Mouse (Mus musculus): ENCODE measurements at regions not wholly inside any gene's neighbourhood (a gene's known extent, or its start where the extent isn't known, plus 50 kb on each side); places are given as distances from the start of the nearest gene placed in this dataset.

- Histone ChIP-seq H3K4me1 (replicated peaks) (no peaks in the 10 kb centered on the region), H3K9ac (no peak overlapping the region), H3K27me3 (replicated peaks) (no peaks in the 10 kb centered on the region), H3K9me3 (no peaks in the 10 kb centered on the region), H3K36me3 (no peaks in the 10 kb centered on the region), H3K27ac (no peak overlapping the region), H3K4me2 (replicated peaks) (no peak overlapping the region), H3K4me3 (replicated peaks) (no peak overlapping the region)
- 78% methylated on average over 6 of the region's 6 CpGs for WGBS
- no peak for ATAC-seq
These were observed 620.8 kb downstream of the Sqor start for GRCm38 (mm10) chr2:123385622-123386418.

GRCm38 (mm10) chr2:123386773-123387604 is 622.0 kb downstream of the Sqor start:
- no peaks in the 10 kb centered on the region for H3K4me1 ChIP-seq (replicated peaks)
- H3K4me3 ChIP-seq (replicated peaks) = no peak overlapping the region
- H3K36me3 ChIP-seq = no peaks in the 10 kb centered on the region
- no peaks in the 10 kb centered on the region for H3K27me3 ChIP-seq (replicated peaks)
- H3K9ac ChIP-seq = no peak overlapping the region
- no peak overlapping the region for H3K4me2 ChIP-seq (replicated peaks)
- 54% methylated on average over 7 of the region's 7 CpGs for WGBS
- ATAC-seq = no peak
- H3K27ac ChIP-seq = no peak overlapping the region
- H3K9me3 ChIP-seq = no peaks in the 10 kb centered on the region

GRCm38 (mm10) chr2:123390981-123391380 is 625.9 kb downstream of the Sqor start:
- no peak overlapping the region for H3K9ac ChIP-seq
- H3K27me3 ChIP-seq (replicated peaks) = no peaks in the 10 kb centered on the region
- H3K4me3 ChIP-seq (replicated peaks) = no peak overlapping the region
- no peak overlapping the region for H3K4me2 ChIP-seq (replicated peaks)
- H3K4me1 ChIP-seq (replicated peaks) = no peaks in the 10 kb centered on the region
- no peaks in the 10 kb centered on the region for H3K36me3 ChIP-seq
- WGBS = 71% methylated on average over 1 of the region's 1 CpGs
- no peaks in the 10 kb centered on the region for H3K9me3 ChIP-seq
- no peak overlapping the region for H3K27ac ChIP-seq
- no peak for ATAC-seq

DNA sequence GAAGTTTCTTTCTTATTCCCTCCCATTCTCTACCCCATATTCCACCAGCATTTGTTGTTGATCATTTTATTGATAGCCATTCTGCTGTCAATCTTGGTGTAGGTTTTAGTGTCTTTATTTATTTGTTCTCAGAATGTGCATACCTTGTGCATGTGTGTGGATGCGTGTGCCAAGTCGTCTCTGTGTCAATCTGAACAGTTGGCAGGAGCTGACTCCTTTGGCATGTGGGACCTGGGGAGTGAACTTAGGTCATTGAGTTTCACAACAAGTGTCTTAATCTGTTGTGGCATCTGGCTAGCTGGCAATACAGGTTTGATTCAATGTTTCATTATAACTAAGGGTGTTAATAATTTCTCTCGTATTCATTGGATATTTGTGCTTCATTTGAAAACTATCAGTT is 629.3 kb downstream of the Sqor start:
- H3K9ac ChIP-seq = no peak overlapping the region
- no peaks in the 10 kb centered on the region for H3K4me1 ChIP-seq (replicated peaks)
- no peaks in the 10 kb centered on the region for H3K9me3 ChIP-seq
- no peak overlapping the region for H3K27ac ChIP-seq
- no peak for ATAC-seq
- H3K4me2 ChIP-seq (replicated peaks) = no peak overlapping the region
- no peak overlapping the region for H3K4me3 ChIP-seq (replicated peaks)
- no peaks in the 10 kb centered on the region for H3K36me3 ChIP-seq
- 93% methylated on average over 3 of the region's 3 CpGs for WGBS
- no peaks in the 10 kb centered on the region for H3K27me3 ChIP-seq (replicated peaks)

DNA sequence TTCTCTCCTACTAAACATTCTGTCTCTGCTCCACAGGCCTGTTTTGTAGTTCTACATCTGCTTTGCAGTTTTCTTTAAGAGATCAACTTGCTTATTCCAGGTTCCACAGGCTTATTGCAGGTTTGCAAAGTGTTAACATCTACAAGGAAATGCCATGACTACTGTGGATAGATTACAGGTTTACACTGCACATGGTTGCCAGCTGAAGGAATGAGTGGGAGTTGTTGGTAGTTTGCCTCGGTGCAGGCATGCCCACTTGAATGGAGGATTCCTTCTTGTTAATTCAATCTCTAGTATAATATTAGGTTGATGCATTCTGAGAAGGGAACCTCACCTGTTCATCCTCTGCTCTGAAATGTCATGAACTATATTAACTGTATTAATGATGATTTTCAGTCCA is 632.5 kb downstream of the Sqor start:
- WGBS = 47% methylated on average over 1 of the region's 1 CpGs
- no peak for ATAC-seq
- Histone ChIP-seq H3K9ac (no peak overlapping the region), H3K36me3 (no peaks in the 10 kb centered on the region), H3K4me1 (replicated peaks) (no peaks in the 10 kb centered on the region), H3K4me2 (replicated peaks) (no peak overlapping the region), H3K9me3 (no peaks in the 10 kb centered on the region), H3K27ac (no peak overlapping the region), H3K27me3 (replicated peaks) (no peaks in the 10 kb centered on the region), H3K4me3 (replicated peaks) (no peak overlapping the region)

- no peak overlapping the region for H3K4me3 ChIP-seq (replicated peaks)
- H3K4me1 ChIP-seq (replicated peaks) = no peaks in the 10 kb centered on the region
- no peak overlapping the region for H3K27ac ChIP-seq
- no peaks in the 10 kb centered on the region for H3K36me3 ChIP-seq
- no peaks in the 10 kb centered on the region for H3K27me3 ChIP-seq (replicated peaks)
- ATAC-seq = no peak
- H3K9ac ChIP-seq = no peak overlapping the region
- H3K9me3 ChIP-seq = no peaks in the 10 kb centered on the region
- no peak overlapping the region for H3K4me2 ChIP-seq (replicated peaks)
These were observed 636.0 kb downstream of the Sqor start for GRCm38 (mm10) chr2:123401064-123401463.

DNA sequence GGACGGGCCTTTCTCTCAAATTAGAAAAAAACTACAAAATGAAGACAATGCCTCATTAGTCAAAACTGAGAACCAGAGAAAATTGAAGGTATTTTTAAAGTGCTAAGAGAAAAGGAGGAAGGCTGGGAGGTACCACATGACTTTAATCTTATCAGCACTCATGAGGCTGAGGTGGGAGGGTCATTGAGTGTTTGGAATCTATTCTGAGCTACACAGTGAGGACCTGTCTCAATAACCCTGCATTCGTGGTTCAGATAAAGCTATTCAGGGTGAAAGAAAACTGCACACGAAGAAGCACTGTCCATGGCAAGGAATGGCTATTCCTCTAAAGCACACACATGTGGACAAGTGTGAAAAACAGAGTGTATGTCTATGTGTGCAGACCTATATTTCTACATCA is 644.0 kb downstream of the Sqor start:
- no peak overlapping the region for H3K27ac ChIP-seq
- no peak for ATAC-seq
- WGBS = 53% methylated on average over 3 of the region's 3 CpGs

GRCm38 (mm10) chr2:123458034-123458677 is 631.6 kb upstream of the Sema6d start:
- Histone ChIP-seq H3K4me2 (replicated peaks) (no peak overlapping the region), H3K9ac (no peak overlapping the region), H3K4me1 (replicated peaks) (no peaks in the 10 kb centered on the region), H3K36me3 (no peaks in the 10 kb centered on the region), H3K4me3 (replicated peaks) (no peak overlapping the region), H3K9me3 (no peaks in the 10 kb centered on the region), H3K27me3 (replicated peaks) (no peaks in the 10 kb centered on the region), H3K27ac (no peak overlapping the region)
- ATAC-seq = no peak
- WGBS = 62% methylated on average over 5 of the region's 5 CpGs

More for the DNA sequence above, 644.0 kb downstream of the Sqor start:
- H3K4me2 ChIP-seq (replicated peaks) = no peak overlapping the region
- H3K9ac ChIP-seq = no peak overlapping the region
- H3K4me3 ChIP-seq (replicated peaks) = no peak overlapping the region
- H3K4me1 ChIP-seq (replicated peaks) = no peaks in the 10 kb centered on the region
- H3K27me3 ChIP-seq (replicated peaks) = no peaks in the 10 kb centered on the region
- no peaks in the 10 kb centered on the region for H3K36me3 ChIP-seq
- no peaks in the 10 kb centered on the region for H3K9me3 ChIP-seq

GRCm38 (mm10) chr2:123473840-123474239 is 615.9 kb upstream of the Sema6d start:
- WGBS = 67% methylated on average over 2 of the region's 2 CpGs
- Histone ChIP-seq H3K4me3 (replicated peaks) (no peak overlapping the region), H3K27ac (no peak overlapping the region), H3K4me1 (replicated peaks) (no peaks in the 10 kb centered on the region), H3K4me2 (replicated peaks) (no peak overlapping the region), H3K27me3 (replicated peaks) (no peaks in the 10 kb centered on the region), H3K9me3 (no peaks in the 10 kb centered on the region), H3K9ac (no peak overlapping the region), H3K36me3 (no peaks in the 10 kb centered on the region)
- ATAC-seq = no peak

- 45% methylated on average over 1 of the region's 1 CpGs for WGBS
- ATAC-seq = no peak
- no peak overlapping the region for H3K9ac ChIP-seq
- H3K27me3 ChIP-seq (replicated peaks) = no peaks in the 10 kb centered on the region
- H3K4me2 ChIP-seq (replicated peaks) = no peak overlapping the region
- H3K4me3 ChIP-seq (replicated peaks) = no peak overlapping the region
- H3K9me3 ChIP-seq = no peaks in the 10 kb centered on the region
- no peaks in the 10 kb centered on the region for H3K36me3 ChIP-seq
- H3K27ac ChIP-seq = no peak overlapping the region
- H3K4me1 ChIP-seq (replicated peaks) = no peaks in the 10 kb centered on the region
These were observed 603.1 kb upstream of the Sema6d start for GRCm38 (mm10) chr2:123486681-123487080.

DNA sequence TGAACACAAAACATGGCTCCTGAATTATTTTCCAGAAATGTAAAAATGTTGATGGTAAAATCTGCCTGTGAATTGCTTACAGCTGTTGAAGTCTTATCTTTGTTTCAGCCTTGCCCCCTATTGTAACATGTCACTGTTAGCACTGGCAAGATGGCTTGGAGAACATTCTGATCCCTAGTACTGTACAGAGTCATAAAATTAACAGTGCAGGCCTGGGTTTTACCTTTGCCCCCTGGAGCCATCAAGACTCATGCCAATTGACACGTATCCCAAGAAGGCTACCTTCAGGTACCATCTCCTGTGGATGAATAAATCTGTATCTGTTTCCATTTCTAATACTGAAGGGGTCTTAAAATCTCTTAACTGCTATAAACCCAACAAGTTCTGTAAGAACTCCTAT is 583.6 kb upstream of the Sema6d start:
- Histone ChIP-seq H3K27me3 (replicated peaks) (no peaks in the 10 kb centered on the region), H3K9ac (no peak overlapping the region), H3K27ac (no peak overlapping the region), H3K9me3 (no peaks in the 10 kb centered on the region), H3K4me2 (replicated peaks) (no peak overlapping the region), H3K4me1 (replicated peaks) (no peaks in the 10 kb centered on the region), H3K36me3 (no peaks in the 10 kb centered on the region), H3K4me3 (replicated peaks) (no peak overlapping the region)
- 72% methylated on average over 1 of the region's 1 CpGs for WGBS
- peak; percentile 58 for ATAC-seq

GRCm38 (mm10) chr2:123507095-123507494 is 582.7 kb upstream of the Sema6d start:
- no peaks in the 10 kb centered on the region for H3K36me3 ChIP-seq

More at GRCm38 (mm10) chr2:123507095-123507494, 582.7 kb upstream of the Sema6d start:
- ATAC-seq = 0 out of 2 replicates have a peak, but pooled peaks have one; percentile 25
- Histone ChIP-seq H3K4me3 (replicated peaks) (no peak overlapping the region), H3K9ac (no peak overlapping the region), H3K4me2 (replicated peaks) (no peak overlapping the region), H3K27me3 (replicated peaks) (no peaks in the 10 kb centered on the region), H3K27ac (no peak overlapping the region), H3K4me1 (replicated peaks) (no peaks in the 10 kb centered on the region), H3K9me3 (no peaks in the 10 kb centered on the region)

All from intestine, embryonic 15.5 days (tissue).